Mouse (Mus musculus) kidney, embryonic 14.5 days (tissue): ENCODE measurements around the gene 5730409E04Rik. TPM values are rescaled to one million over a fixed set of nuclear protein-coding genes. Genes with fewer than 3 reads are reported as not detected.

Experiments
- ATAC-seq: fragments of 200-750 bp; cut with Nextera tagmentation; 2 replicates; pipeline ENCODE4 v1.8.0; 2017; ENCODE audit warnings: moderate number of reproducible peaks, mild to moderate bottlenecking, moderate TSS enrichment, moderate library complexity; ENCODE audit not compliant: low FRiP score, low TSS enrichment
- H3K27ac ChIP-seq: fragments of 300-500 bp; sonication (generic); 2 replicates; pipeline ENCODE4 v1.5.1; 2014; ENCODE audit warnings: low read depth, mild to moderate bottlenecking, low read length, moderate library complexity, mixed read lengths
- H3K27me3 ChIP-seq: fragments of 300-500 bp; sonication (generic); 2 replicates; pipeline ENCODE4 v1.6.1; 2014; ENCODE audit warnings: mild to moderate bottlenecking, low read length; ENCODE audit not compliant: control insufficient read depth, insufficient read depth
- H3K36me3 ChIP-seq: fragments of 300-500 bp; sonication (generic); 2 replicates; pipeline ENCODE4 v1.6.1; 2014; ENCODE audit warnings: low read length, mixed read lengths; ENCODE audit not compliant: control insufficient read depth, insufficient read depth
- H3K4me1 ChIP-seq: fragments of 300-500 bp; sonication (generic); 2 replicates; pipeline ENCODE4 v1.6.1; 2014; ENCODE audit warnings: low read length, mixed read lengths; ENCODE audit not compliant: control insufficient read depth, insufficient read depth
- H3K4me2 ChIP-seq: fragments of 300-500 bp; sonication (generic); replicated peaks from 2 replicates; pipeline ENCODE4 v1.6.1; 2014; ENCODE audit warnings: low read depth, mild to moderate bottlenecking, low read length
- H3K4me3 ChIP-seq: fragments of 300-500 bp; sonication (generic); 2 replicates; pipeline ENCODE4 v1.5.1; 2014; ENCODE audit warnings: mild to moderate bottlenecking, low read length
- H3K9ac ChIP-seq: fragments of 300-500 bp; sonication (generic); 2 replicates; pipeline ENCODE4 v1.6.1; 2014; ENCODE audit warnings: low read depth, mild to moderate bottlenecking, low read length, moderate library complexity
- H3K9me3 ChIP-seq: fragments of 300-500 bp; sonication (generic); 2 replicates; pipeline ENCODE4 v1.6.1; 2016; ENCODE audit warnings: low read length; ENCODE audit not compliant: control insufficient read depth
- WGBS: fragments of 180-500 bp; shearing (Covaris S2); extraction: QIAGEN DNeasy Blood & Tissue Kit; methylation state at CpG from one replicate; pipeline ENCODE4 v1.1.7; 2014; 5-methylcytosine and 5-hydroxymethylcytosine counted together
- polyA plus RNA-seq: library from polyadenylated mRNA; unstranded; fragments of >200 nt; fragmentation: Nextera tagmentation; extraction: Ambion mirVana; gene quantifications from 2 replicates; pipeline ENCODE4 v1.2.1, GENCODE M21; 2014

5730409E04Rik gene
- polyA plus RNA-seq, result 2.4 and 2.6 TPM in 2 replicates

DNA sequence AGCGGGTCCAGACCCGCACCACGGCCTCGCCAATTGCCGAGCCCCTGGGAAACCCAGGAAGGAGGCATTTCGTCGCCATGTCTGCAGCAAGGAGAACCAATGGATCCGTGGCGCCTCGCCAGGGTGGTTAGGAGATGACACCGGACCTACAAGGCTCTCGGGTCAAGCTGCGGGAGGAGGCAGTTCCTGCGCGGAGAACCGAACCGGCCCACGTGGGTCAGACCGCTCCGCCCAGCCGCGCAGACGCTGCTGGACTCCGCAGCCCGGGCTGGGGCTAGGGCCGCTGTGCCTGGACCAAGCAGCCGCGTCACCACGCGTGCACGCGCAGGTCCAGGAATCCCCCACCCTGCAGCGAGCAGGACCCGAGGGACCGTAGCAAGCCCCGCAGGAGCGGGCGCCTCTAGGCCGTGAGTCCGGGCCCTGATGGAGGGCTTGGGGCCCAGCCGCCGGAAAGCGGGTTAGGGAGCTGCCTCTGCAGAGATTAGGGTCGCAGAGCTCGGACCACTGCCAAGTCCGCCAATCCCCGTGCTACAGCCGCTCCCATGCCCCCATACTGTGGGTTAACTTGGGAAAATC is at the start of gene 5730409E04Rik:
Gene 5730409E04Rik (plus strand): TSS at position 213 of the 576 bp plus-strand sequence.
- ATAC-seq, result peak; percentile 91
- no peaks in the 10 kb centered on the region for H3K36me3 ChIP-seq

DNA sequence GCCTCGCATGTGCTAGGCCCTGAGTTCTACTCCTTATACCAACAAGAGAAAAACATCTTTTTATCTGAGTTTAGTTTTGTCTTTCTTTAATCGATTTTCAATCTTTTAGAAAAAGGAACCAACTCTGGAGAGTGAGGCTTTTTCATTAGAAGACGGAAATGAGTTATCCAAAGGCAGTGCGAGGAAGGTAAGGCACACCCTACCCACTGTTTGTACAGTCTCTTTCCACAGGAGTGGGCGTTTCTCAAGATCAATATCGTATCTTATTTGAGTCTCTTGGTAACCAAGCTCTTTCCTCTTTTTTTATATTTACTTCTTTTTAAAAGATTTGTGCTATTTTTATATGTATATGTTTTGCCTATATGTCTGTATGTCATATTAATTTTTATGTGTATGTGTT is 45.8 kb upstream of the 5730409E04Rik start:
- Histone ChIP-seq H3K9ac (no peak overlapping the region), H3K36me3 (peaks cover 54% of the 10 kb centered on the region), H3K9me3 (no peaks in the 10 kb centered on the region), H3K27me3 (no peaks in the 10 kb centered on the region), H3K27ac (no peak overlapping the region), H3K4me2 (no peak overlapping the region), H3K4me3 (no peak overlapping the region), H3K4me1 (no peaks in the 10 kb centered on the region)
- WGBS, result 93% methylated on average over 6 of the region's 6 CpGs
- ATAC-seq, result no peak

More for the DNA sequence above, at the start of gene 5730409E04Rik:
- 0 out of 2 replicates have a peak within 1 kb of the TSS, but pooled peaks have one; percentile 51 for H3K27ac ChIP-seq
- H3K9ac ChIP-seq, result peak within 1 kb of the TSS; percentile 76
- WGBS, result under 1% methylated on average over 47 of the region's 48 CpGs
- H3K27me3 ChIP-seq, result no peaks in the 10 kb centered on the region
- H3K4me3 ChIP-seq, result peak within 1 kb of the TSS; percentile 49
- H3K9me3 ChIP-seq, result no peaks in the 10 kb centered on the region
- H3K4me2 ChIP-seq, result peak within 1 kb of the TSS; percentile 89
- H3K4me1 ChIP-seq, result no peaks in the 10 kb centered on the region

DNA sequence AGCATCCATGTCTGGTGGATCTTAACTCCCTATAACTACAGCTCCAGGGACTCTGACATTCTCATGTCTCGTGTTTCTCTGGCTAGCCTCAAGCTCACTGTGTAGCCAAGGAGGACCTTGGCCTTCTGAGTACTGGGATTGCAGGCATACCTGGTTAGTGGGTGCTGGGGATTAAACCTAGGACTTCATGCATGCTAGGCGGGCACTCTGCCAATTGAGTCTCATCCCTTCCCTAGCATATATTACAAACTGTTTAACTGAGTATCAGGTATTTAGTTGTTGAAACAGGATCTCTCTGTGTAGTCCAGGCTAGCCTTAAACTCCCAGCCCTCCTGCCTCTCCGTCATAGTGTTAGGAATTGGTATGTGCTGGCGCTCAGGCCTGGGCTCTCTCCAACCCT is 42.4 kb upstream of the 5730409E04Rik start:
- ATAC-seq, result no peak
- H3K27ac ChIP-seq, result no peak overlapping the region
- no peak overlapping the region for H3K4me2 ChIP-seq
- peaks cover 61% of the 10 kb centered on the region for H3K36me3 ChIP-seq
- no peaks in the 10 kb centered on the region for H3K9me3 ChIP-seq
- no peak overlapping the region for H3K4me3 ChIP-seq
- H3K9ac ChIP-seq, result no peak overlapping the region
- no peaks in the 10 kb centered on the region for H3K27me3 ChIP-seq
- no peaks in the 10 kb centered on the region for H3K4me1 ChIP-seq
- WGBS, result 93% methylated on average over 4 of the region's 4 CpGs

DNA sequence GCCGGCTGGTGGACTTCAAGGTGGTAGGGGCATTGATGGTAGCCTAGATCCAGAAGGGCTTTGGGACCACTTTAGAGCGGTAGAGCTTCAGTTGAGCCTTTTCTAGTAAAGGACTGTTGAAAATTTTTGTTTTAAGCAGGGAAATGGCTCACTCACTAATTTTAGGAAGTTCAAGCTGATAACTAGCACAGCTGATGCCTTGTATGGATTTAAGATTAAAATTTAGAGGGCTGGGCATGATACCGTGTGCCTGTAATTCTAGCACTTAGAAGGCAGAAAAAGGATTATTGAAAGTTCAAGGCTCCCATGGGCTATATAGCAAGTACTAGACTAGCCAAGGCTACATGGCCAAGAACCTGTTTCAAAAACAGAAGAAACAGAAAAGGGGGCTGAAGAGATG is 39.8 kb upstream of the 5730409E04Rik start:
- Histone ChIP-seq H3K27ac (no peak overlapping the region), H3K27me3 (no peaks in the 10 kb centered on the region), H3K4me1 (no peaks in the 10 kb centered on the region), H3K9me3 (no peaks in the 10 kb centered on the region), H3K36me3 (peaks cover 77% of the 10 kb centered on the region), H3K4me2 (no peak overlapping the region), H3K4me3 (no peak overlapping the region), H3K9ac (no peak overlapping the region)
- ATAC-seq, result no peak
- WGBS, result 93% methylated on average over 3 of the region's 3 CpGs

DNA sequence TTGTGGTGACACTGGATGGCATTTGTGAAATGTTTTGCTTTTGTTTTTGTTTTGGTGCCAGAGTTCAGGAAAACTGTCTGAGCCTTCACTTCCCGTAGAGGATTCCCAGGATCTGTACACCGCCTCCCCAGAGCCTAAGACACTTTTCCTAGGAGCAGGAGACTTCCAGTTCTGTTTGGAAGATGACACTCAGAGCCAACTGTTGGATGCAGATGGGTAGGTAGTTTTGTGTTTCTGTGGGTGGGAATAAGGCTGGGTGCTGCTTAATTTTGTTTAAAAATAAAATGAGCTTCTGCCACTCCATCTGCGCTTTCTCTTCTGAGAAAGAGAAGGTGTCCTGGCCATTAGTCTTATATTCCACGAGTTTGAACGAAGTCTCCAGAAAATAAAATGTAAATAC is 33.3 kb upstream of the 5730409E04Rik start:
- Histone ChIP-seq H3K36me3 (peaks cover 98% of the 10 kb centered on the region), H3K9me3 (no peaks in the 10 kb centered on the region), H3K9ac (no peak overlapping the region), H3K4me3 (no peak overlapping the region), H3K4me1 (no peaks in the 10 kb centered on the region), H3K4me2 (no peak overlapping the region), H3K27ac (no peak overlapping the region), H3K27me3 (no peaks in the 10 kb centered on the region)
- 95% methylated on average over 5 of the region's 5 CpGs for WGBS
- ATAC-seq, result no peak

DNA sequence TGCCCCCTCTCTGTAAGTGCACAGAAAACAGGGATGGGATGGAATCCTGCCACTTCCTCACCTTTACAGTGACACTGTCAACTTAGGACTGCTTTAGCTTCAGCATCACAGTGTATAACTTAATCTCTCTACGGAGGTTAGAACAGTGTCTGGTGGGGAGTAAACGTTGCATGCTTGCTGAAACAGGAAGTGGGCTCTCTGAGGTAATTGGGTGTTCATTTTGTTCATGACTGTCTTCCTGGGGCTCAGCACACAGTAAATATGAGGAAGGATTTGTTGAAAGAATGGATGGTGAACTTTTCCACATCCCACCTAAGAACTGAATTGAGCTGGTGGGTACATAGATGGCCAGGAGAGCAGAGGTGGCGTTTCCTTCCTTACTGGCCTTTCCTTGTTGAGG is 31.7 kb upstream of the 5730409E04Rik start:
- no peak overlapping the region for H3K27ac ChIP-seq
- no peak overlapping the region for H3K4me2 ChIP-seq
- WGBS, result 85% methylated on average over 3 of the region's 3 CpGs
- no peaks in the 10 kb centered on the region for H3K27me3 ChIP-seq
- no peak overlapping the region for H3K9ac ChIP-seq
- no peak for ATAC-seq
- H3K4me3 ChIP-seq, result no peak overlapping the region
- H3K36me3 ChIP-seq, result peaks cover 96% of the 10 kb centered on the region
- no peaks in the 10 kb centered on the region for H3K4me1 ChIP-seq
- H3K9me3 ChIP-seq, result no peaks in the 10 kb centered on the region

DNA sequence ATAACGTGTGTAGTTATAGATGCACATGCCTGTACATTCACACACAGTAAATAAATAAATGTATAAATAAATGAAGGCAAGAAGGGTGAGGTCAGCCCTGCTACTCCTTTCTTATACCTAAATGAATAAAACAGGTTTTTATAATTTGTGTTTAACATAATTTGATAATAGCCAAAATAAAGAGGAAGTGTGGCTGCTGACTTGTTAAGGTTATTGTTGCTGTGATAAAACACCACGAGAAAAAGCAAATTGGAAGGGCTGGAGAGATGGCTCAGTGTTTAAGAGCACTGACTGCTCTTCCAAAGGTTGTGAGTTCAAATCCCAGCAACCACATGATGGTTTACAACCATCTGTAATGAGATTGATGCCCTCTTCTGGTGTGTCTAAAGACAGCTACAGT is 30.5 kb upstream of the 5730409E04Rik start:
- WGBS, result 90% methylated on average over 2 of the region's 2 CpGs
- no peak overlapping the region for H3K4me2 ChIP-seq
- ATAC-seq, result no peak
- no peaks in the 10 kb centered on the region for H3K27me3 ChIP-seq
- H3K4me3 ChIP-seq, result no peak overlapping the region
- H3K4me1 ChIP-seq, result no peaks in the 10 kb centered on the region
- no peak overlapping the region for H3K9ac ChIP-seq
- peaks cover 94% of the 10 kb centered on the region for H3K36me3 ChIP-seq
- no peak overlapping the region for H3K27ac ChIP-seq
- H3K9me3 ChIP-seq, result no peaks in the 10 kb centered on the region

DNA sequence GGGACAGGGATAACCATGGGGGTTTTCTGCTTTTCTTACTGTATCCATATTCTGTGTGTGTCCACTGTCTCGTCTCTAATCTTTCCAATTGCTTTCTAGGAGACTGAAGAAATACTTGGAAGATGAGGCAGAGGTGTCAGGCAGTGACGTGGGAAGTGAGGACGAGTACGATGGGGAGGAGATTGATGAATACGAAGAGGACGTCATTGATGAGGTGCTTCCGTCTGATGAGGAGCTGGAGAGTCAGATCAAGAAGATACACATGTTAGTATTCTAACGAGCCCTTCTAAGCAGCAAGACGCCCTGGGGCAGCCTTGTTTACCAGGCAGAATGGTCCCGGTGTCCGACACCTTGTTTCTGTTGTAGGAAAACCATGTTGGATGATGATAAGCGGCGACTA is 23.9 kb upstream of the 5730409E04Rik start:
- H3K9me3 ChIP-seq, result 0 out of 2 replicates have a peak, but pooled peaks cover 2% of the 10 kb centered on the region
- H3K27me3 ChIP-seq, result no peaks in the 10 kb centered on the region
- ATAC-seq, result no peak
- peaks cover 76% of the 10 kb centered on the region for H3K36me3 ChIP-seq
- 96% methylated on average over 13 of the region's 13 CpGs for WGBS
- no peak overlapping the region for H3K27ac ChIP-seq
- no peak overlapping the region for H3K4me2 ChIP-seq
- H3K4me1 ChIP-seq, result no peaks in the 10 kb centered on the region
- no peak overlapping the region for H3K9ac ChIP-seq
- no peak overlapping the region for H3K4me3 ChIP-seq

DNA sequence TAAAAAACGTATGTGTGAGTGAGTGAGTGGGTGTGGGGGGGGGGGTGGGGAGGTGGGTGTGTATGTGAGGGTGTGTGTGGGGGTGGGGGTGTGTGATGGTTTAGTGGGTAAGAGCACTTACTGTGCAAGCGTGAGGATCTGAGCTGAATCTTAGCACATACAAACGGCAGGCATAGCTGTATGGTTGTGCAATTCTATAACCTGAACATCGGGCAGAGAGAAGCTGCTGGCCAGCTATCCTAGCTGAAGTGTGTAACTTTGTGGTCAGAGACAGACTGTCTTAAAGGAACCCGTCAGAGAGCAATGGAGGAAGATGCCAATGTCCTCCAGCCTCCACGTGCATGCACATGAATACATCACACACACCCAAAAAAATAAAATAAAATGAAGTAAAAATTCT is 17.6 kb upstream of the 5730409E04Rik start:
- 89% methylated on average over 6 of the region's 6 CpGs for WGBS

More for the DNA sequence above, 17.6 kb upstream of the 5730409E04Rik start:
- H3K9me3 ChIP-seq, result no peaks in the 10 kb centered on the region
- no peak overlapping the region for H3K27ac ChIP-seq
- H3K4me3 ChIP-seq, result no peak overlapping the region
- H3K36me3 ChIP-seq, result peaks cover 56% of the 10 kb centered on the region
- no peak overlapping the region for H3K4me2 ChIP-seq
- no peaks in the 10 kb centered on the region for H3K27me3 ChIP-seq
- no peak overlapping the region for H3K9ac ChIP-seq
- no peak for ATAC-seq
- no peaks in the 10 kb centered on the region for H3K4me1 ChIP-seq
